Mouse (Mus musculus): Measurements from ENCODE around the gene Cfap69.

DNA sequence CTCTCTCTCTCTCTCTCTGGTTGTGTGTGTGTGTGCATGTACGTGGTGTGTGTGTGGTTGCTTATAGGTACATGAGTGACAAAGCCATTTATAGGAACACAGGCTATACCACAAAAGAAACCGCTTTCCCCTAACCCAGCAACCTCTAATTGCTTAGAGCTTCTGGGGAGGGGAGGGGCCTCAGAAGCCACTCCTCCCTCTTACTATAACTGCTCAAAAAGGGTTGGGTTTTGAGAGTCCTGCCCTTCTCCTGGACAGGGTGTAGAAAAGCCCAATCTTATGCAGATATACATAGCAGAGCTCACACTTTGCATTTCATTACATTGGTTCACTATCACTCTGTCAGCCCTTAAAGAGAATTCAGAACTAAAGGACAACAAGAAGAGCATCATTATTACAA is 36.3 kb upstream of the Cfap69 start:
- TF ChIP-seq MYOG (IDR thresholded peaks at IDR 0.05; ENCODE audit: control insufficient read depth, extremely low read depth, insufficient read length) (no peak), MYOD1 (IDR thresholded peaks at IDR 0.05; ENCODE audit: control insufficient read depth, insufficient read length, low read depth) (no peak), MAX (IDR thresholded peaks at IDR 0.05) (no peak)
